Mouse (Mus musculus) midbrain, embryonic 11.5 days (tissue): ENCODE measurements around the gene Ccnt1. TPM values are rescaled to one million over a fixed set of nuclear protein-coding genes. Genes with fewer than 3 reads are reported as not detected.

Source experiments
- ATAC-seq: fragments of 200-750 bp; cut with Nextera tagmentation; 2 replicates; pipeline ENCODE4 v1.8.0; 2017; ENCODE audit warnings: moderate TSS enrichment, moderate library complexity; ENCODE audit not compliant: low FRiP score
- DNase-seq: peaks from one replicate; pipeline ENCODE4 v3.0.0; 2015; ENCODE audit warnings: low spot score; ENCODE audit errors: missing footprints
- H3K27ac ChIP-seq: fragments of 300-500 bp; sonication (generic); 2 replicates; pipeline ENCODE4 v1.5.1; 2014; ENCODE audit warnings: low read depth, low read length
- H3K27me3 ChIP-seq: fragments of 300-500 bp; sonication (generic); 2 replicates; pipeline ENCODE4 v1.6.1; 2014; ENCODE audit warnings: mild to moderate bottlenecking, low read length, moderate library complexity, mixed read lengths; ENCODE audit not compliant: control insufficient read depth, insufficient read depth
- H3K36me3 ChIP-seq: fragments of 300-500 bp; sonication (generic); 2 replicates; pipeline ENCODE4 v1.6.1; 2014; ENCODE audit warnings: mild to moderate bottlenecking, low read length, moderate library complexity, mixed read lengths; ENCODE audit not compliant: control insufficient read depth, insufficient read depth
- H3K4me1 ChIP-seq: fragments of 300-500 bp; sonication (generic); 2 replicates; pipeline ENCODE4 v1.6.1; 2014; ENCODE audit warnings: low read length; ENCODE audit not compliant: control insufficient read depth, insufficient read depth
- H3K4me2 ChIP-seq: fragments of 300-500 bp; sonication (generic); 2 replicates; pipeline ENCODE4 v1.6.1; 2014; ENCODE audit warnings: mild to moderate bottlenecking, moderate library complexity
- H3K4me3 ChIP-seq: fragments of 300-500 bp; sonication (generic); 2 replicates; pipeline ENCODE4 v1.5.1; 2014; ENCODE audit warnings: low read depth, low read length
- H3K9ac ChIP-seq: fragments of 300-500 bp; sonication (generic); 2 replicates; pipeline ENCODE4 v1.6.1; 2014; ENCODE audit warnings: low read length
- H3K9me3 ChIP-seq: fragments of 300-500 bp; sonication (generic); 2 replicates; pipeline ENCODE4 v1.6.1; 2016; ENCODE audit warnings: low read length; ENCODE audit not compliant: control insufficient read depth
- WGBS: fragments of 180-500 bp; shearing (Covaris S2); extraction: QIAGEN DNeasy Blood & Tissue Kit; methylation state at CpG from one replicate; pipeline ENCODE4 v1.1.7; 2014; 5-methylcytosine and 5-hydroxymethylcytosine counted together
- microRNA-seq: library from miRNA; unstranded; fragments of <30 nt; microRNA quantifications from one replicate; pipeline ENCODE4, GENCODE M21; 2017
- polyA plus RNA-seq: library from polyadenylated mRNA; unstranded; fragments of >200 nt; fragmentation: Nextera tagmentation; extraction: Ambion mirVana; gene quantifications from 2 replicates; pipeline ENCODE4 v1.2.1, GENCODE M21; 2014

The Ccnt1 gene
- polyA plus RNA-seq, 1 experiment from 2014 or later = 60.7 TPM

GRCm38 (mm10) chr15:98491332-98491731, 79.4 kb downstream of the Ccnt1 start:
- H3K4me1 ChIP-seq = no peaks in the 10 kb centered on the region
- WGBS = 89% methylated on average over 2 of the region's 2 CpGs
- ATAC-seq (no peak), DNase-seq (no peak)
- no peak overlapping the region for H3K4me3 ChIP-seq
- no peak overlapping the region for H3K27ac ChIP-seq
- no peaks in the 10 kb centered on the region for H3K36me3 ChIP-seq
- no peaks in the 10 kb centered on the region for H3K9me3 ChIP-seq
- no peak overlapping the region for H3K4me2 ChIP-seq
- no peak overlapping the region for H3K9ac ChIP-seq
- H3K27me3 ChIP-seq = no peaks in the 10 kb centered on the region

Small RNAs within 50 kb of the gene (microRNA-seq; reads per million reads assigned to microRNA genes)
- gene Mir1291 = 1.3 reads per million

Other genes starting within 250 kb of the Ccnt1 start
- gene Olfr284, start 229.9 kb downstream of the Ccnt1 start, polyA plus RNA-seq = not detected in 2 replicates
- gene Olfr283, start 190.0 kb downstream of the Ccnt1 start, polyA plus RNA-seq = not detected in 2 replicates
- not detected in 2 replicates for gene Olfr282, start 139.7 kb downstream of the Ccnt1 start, polyA plus RNA-seq
- not detected in 2 replicates for gene Olfr281, start 118.3 kb downstream of the Ccnt1 start, polyA plus RNA-seq
- not detected in 2 replicates for gene OR5BS1P, start 101.0 kb downstream of the Ccnt1 start, polyA plus RNA-seq
- not detected in 2 replicates for gene Lalba, start 88.2 kb downstream of the Ccnt1 start, polyA plus RNA-seq
- gene Olfr279, start 78.5 kb downstream of the Ccnt1 start, polyA plus RNA-seq = not detected in 2 replicates
- gene Kansl2, start 36.7 kb downstream of the Ccnt1 start, polyA plus RNA-seq = 131 and 140 TPM in 2 replicates
- 0.44 TPM in 1 of 2 replicates, not detected in the other for gene 4930415O20Rik, start 81 bp upstream of the Ccnt1 start, polyA plus RNA-seq
- 9.3 and 10.6 TPM in 2 replicates for gene Adcy6, start 39.2 kb upstream of the Ccnt1 start, polyA plus RNA-seq
- gene Cacnb3, start 59.9 kb upstream of the Ccnt1 start, polyA plus RNA-seq = 35.5 and 39.5 TPM in 2 replicates
- 24.8 and 24.9 TPM in 2 replicates for gene Ddx23, start 92.0 kb upstream of the Ccnt1 start, polyA plus RNA-seq
- gene Rnd1, start 106.5 kb upstream of the Ccnt1 start, polyA plus RNA-seq = 6.1 and 6.3 TPM in 2 replicates
- 0.71 and 1.4 TPM in 2 replicates for gene Ccdc65, start 137.3 kb upstream of the Ccnt1 start, polyA plus RNA-seq
- gene Fkbp11, start 157.3 kb upstream of the Ccnt1 start, polyA plus RNA-seq = 10.3 and 10.5 TPM in 2 replicates
- 28.1 and 33.4 TPM in 2 replicates for gene Arf3, start 192.3 kb upstream of the Ccnt1 start, polyA plus RNA-seq
- 0.30 and 0.40 TPM in 2 replicates for gene Wnt10b, start 207.2 kb upstream of the Ccnt1 start, polyA plus RNA-seq
- gene Wnt1, start 218.9 kb upstream of the Ccnt1 start, polyA plus RNA-seq = 11.6 and 14.0 TPM in 2 replicates
- gene Ddn, start 238.6 kb upstream of the Ccnt1 start, polyA plus RNA-seq = 0.48 and 0.74 TPM in 2 replicates